Mouse (Mus musculus): Measurements from ENCODE around the gene Syne3.

DNA sequence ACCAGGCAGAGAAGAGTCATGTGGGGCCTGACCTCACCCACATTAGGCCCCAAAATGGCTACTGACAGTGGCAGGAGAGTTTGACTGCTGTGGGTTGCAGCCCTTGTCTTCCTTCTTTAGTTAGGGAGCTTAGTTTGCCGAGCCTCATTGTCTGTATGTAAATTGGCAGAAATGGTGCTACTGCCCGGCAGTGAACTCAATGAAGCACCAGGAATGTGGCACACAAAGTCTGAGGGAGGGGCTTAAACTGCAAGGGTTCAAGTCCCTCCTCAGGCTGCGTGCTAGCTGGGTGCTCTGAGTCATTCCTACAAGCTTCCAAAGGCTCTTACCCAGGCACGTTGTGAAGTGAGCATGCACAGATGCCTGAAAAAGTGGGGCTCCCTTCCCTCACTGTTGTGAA, 93.9 kb downstream of the Syne3 start:
- TF ChIP-seq CTCF (IDR thresholded peaks at IDR 0.05; ENCODE audit: low read depth) (no peak), EP300 (IDR thresholded peaks at IDR 0.05; ENCODE audit: low read depth) (no peak)

Data from heart, postnatal 0 days (tissue).